Mouse (Mus musculus): ENCODE measurements around the gene Arrdc3.
"Not testable (repeated sequence)": the region's sequence is repeated elsewhere in the genome, so short reads cannot be mapped to it uniquely, and the experiment has no call there.

Gene Arrdc3

DNA sequence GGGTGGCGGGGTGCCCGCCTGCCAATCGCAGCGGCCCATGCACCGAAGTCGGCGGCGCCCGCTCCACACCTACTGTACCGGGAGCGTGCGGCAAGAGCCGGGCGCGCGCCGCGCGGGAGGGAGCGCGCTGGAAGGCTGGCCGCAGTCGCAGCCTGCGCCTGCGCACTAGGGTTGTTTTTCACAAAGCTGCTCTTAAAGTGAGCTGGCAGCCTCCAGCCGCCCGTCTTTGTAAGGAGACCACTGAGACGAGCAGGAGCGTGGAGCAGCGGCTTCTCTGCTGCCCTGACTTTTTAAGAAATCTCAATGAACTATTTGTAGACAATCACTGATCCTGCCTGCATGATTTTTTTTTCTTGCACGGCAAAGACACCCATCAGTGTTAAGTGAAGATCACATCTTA is at the start of gene Arrdc3:
Gene Arrdc3 (plus strand): TSS at position 195 of the 400 bp plus-strand sequence.
- peak; percentile 98 for DNase-seq

DNA sequence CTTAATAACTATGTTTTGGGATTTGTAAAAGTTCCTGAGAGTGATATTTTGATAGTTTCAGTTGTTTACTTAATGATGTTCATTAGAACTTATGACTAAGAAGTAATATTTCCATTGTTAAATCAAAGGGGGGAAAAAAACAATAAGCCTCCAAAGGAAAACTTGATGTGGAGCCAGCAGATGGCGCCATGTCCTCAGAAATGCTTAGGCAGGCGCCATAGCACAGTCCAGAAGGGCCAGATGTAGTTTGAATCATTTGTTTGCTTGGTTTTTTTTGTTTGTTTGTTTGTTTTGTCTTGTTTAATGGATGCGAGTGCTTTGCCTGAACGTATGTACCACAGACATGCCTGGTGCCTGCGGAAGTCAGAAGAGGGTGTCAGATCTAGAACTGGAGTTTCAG is 21.0 kb upstream of the Arrdc3 start:
- DNase-seq = no peak

- DNase-seq = no peak
These were observed 19.0 kb upstream of the Arrdc3 start for GRCm38 (mm10) chr13:80864195-80864594.

DNA sequence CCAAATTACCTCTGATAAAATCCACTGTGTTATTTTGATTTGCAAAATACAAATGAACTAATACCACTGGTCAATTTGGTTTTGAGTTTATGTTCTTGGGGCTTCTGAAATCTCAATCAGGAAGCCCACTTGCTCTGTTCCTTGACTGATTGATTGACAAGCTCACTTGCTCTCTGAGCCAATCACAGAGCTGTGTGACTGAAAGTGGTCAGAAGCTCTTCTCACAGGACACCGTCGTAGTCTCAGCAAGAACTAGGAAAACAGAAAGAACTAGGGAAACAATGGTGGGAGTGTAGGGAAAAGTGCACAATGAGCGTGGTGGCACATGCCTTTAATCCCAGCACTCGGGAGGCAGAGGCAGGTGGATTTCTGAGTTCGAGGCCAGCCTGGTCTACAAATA is 8.1 kb upstream of the Arrdc3 start:
- DNase-seq = no peak

- DNase-seq = no peak
These were observed 2.4 kb upstream of the Arrdc3 start for GRCm38 (mm10) chr13:80880756-80881155.

GRCm38 (mm10) chr13:80881722-80882500 is 1.3 kb upstream of the Arrdc3 start:
- peak; percentile 41 for DNase-seq

DNA sequence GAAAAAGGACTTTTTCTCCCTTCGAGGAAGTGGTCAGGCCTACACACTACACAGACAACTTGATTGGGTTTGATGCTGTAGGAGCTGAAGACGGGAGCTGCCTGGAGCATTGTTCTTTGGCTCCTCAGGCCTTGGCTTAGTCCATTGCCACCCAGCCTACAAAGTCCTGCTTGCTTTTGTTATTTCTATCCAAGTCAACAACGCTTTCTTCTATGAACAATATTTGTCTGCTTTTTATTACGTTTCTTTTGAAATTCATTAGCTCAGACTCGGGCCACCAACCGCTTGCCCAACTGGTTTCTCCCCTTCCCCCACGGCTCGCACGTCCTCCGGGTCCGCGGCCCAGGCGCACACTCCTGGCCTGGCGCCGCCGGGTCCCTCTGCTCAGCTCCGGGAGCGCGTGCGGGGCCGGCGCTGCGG is 458 bp upstream of the Arrdc3 start:
- no peak for DNase-seq

DNA sequence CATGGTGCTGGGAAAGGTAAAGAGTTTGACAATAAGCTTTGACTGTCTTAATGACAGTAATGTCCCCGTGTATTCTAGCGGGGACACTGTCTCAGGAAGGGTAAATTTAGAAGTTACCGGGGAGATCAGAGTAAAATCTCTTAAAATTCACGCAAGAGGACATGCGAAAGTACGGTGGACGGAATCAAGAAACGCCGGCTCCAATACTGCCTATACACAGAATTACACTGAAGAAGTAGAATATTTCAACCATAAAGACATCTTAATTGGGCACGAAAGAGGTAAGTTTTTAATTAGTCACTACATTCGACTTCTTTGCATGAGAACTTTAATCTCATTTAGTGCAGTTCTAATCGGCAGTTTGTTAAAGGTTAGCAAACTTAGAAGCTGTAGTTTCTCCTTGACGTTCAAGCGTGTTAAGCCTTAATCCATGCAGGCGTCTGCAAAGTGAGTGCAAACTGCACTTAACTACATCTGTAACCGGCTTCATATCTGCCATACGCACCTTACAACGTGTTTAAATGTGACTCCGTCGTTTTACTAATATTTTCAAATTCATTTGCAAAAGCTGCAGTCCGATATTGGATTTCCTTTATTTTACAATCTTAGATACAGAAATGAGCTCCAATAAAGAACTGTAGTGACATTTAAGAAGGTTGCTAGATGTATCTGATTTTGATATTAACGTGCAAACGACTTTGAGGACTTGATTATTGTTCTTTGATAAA is 629 bp downstream of the Arrdc3 start:
- DNase-seq = no peak

DNA sequence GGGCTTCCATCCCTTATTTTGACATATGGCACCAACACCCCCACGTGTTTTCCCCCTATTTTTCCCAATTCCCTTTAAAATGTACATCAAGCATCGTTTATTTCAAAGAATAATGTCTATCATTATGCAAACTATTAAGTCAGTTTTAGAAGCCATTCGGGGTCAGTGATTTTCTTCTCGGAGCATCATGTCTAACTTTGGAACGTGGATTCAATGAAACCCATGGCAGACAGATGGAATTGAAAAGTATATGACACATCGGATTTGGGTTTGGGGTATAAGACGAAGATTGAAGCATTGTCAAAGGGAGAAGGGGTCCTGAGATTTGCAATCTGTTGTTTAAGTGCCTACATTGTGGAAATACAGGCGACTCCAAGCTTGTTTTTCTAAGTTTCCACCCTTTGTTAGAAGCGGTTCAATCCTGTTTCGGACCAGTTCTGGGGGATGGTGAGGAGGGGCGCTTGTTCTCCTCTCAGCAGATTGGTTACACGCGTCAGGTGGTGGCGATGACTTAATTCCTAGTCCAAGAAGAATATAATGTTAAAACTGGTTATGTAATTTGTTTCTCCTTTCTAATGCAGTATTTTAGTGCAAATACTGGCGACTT is 1.3 kb downstream of the Arrdc3 start:
- peak; percentile 66 for DNase-seq

DNA sequence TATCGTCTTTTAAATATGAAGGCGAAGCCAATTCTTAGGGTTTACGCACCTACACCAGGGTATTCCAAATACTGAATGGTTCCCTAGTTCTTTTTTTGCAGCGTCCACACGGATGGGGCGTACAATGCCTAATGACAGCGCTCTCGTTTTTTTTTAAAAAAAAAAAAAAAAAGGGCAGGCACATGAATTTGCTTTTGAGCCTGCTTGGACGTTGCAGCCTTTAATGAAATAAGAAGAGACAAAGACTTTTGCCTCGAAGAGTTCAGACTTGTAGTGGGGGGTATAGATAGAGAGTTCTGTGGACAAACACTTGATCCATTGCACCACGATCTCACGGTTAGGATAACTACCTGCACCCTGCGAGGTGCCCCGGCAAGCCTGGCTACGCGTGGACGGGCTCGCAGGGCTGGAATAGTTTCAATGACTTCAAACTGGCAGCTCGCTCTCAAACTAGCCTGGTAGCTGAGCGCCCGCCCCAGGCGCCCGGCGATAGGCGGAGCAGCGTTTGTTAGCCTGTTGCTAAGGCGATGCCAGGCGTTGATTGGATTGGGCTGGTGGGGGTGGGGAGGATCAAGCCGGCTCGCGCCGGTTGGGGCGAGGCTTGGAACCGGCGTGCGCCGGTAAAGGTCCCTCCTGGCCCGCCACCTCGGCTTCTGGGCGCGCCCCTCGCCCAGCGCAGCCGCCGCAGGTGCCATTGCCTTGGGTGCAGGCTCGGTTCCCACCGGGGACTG is 2.1 kb downstream of the Arrdc3 start:
- DNase-seq = peak; percentile 97

- DNase-seq = peak; percentile 96
These were observed 2.9 kb downstream of the Arrdc3 start for GRCm38 (mm10) chr13:80885834-80886663.

DNA sequence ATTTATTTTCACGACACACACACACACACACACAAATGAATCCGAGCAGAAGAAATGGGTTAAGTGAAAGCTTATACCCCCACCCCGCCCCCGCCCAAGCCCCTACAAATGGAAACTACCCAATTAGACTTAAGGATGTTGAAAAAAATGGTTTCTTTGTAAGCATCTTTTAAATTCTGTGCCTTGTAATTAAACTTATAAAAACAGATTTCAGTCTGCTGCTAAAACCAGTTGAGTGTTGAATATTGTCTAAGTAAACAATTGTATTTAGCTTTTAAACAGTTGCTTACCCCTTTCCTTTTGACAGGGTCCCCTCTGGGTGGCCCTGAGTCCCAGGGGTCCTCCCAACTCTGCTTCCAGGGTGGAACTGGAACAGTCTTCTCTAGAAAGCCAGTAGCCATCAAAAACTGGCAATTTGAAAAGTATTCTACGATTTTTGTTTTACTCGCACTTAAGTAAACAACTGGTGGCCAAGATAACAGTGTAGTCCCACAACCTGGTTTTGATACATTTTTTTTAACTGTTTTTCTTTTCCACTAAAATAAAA is 3.6 kb downstream of the Arrdc3 start:
- DNase-seq = no peak

- DNase-seq = no peak
These were observed 4.7 kb downstream of the Arrdc3 start for GRCm38 (mm10) chr13:80887842-80888241.

- not testable (repeated sequence) for DNase-seq
These were observed 11.7 kb downstream of the Arrdc3 start for GRCm38 (mm10) chr13:80894928-80895327.

- no peak for DNase-seq
These were observed 14.2 kb downstream of the Arrdc3 start for GRCm38 (mm10) chr13:80897411-80897810.

- DNase-seq = no peak
These were observed 14.9 kb downstream of the Arrdc3 start for GRCm38 (mm10) chr13:80898095-80898494.

- DNase-seq = no peak
These were observed 16.3 kb downstream of the Arrdc3 start for GRCm38 (mm10) chr13:80899435-80900029.

DNA sequence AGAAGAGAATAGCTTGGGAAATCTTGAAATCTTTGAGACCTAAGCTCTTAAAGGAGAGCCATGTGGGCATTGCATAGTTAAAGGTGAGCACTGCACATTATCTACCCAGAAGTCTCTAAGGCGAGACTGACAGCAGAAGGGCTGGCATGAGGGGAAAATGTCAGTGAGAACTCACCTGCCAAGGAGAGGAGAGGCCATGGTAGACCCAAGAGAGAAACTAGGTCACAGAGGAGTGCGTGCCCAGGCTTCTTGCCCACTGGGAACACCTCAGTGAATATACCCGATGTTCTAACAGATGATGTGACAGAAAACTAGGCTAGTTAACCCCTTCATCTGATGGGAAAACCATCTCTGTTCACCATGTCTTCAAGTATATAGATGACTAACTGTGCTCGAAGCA is 18.2 kb downstream of the Arrdc3 start:
- no peak for DNase-seq

DNA sequence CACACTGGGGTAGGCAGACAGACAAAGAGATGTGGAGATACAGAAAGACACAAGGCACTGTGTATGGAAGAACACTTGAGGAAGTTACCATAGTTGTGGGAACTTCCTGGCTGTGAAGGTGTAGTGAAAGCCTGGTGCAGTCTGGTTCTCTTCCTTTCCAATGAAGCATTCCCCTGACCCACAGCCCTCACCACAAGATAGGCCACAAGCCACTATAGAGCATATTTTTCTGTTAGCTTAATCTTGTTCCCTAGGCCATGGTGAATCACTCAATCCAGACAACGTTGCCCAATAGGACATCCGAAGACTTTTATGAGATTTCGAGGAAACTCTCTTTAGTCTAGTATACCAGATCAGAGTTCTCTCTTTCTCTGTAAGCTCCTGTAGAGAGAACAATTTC is 19.6 kb downstream of the Arrdc3 start:
- DNase-seq = no peak

DNA sequence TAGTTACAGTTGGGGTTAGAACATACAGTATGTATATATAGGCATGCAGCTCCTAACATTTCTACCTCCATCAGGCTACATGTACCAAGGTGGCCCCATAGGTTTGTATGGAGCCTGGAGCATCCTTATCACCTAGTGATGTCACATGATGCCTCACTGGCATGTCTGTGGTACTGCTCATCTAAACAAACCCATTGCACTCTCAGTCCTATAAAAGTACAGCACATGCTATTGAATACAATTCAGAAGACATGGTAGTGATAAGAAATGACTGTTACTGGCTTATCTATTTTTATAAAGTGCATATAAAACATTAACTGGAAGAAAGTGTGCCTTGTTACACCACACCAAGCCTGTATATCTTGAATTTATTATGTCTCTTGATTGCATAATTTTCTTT is 30.2 kb downstream of the Arrdc3 start:
- DNase-seq = no peak

GRCm38 (mm10) chr13:80920939-80921338 is 37.8 kb downstream of the Arrdc3 start:
- DNase-seq = no peak
